Mouse (Mus musculus): ENCODE data around the gene Acbd4. TPM values are rescaled to one million over a fixed set of nuclear protein-coding genes. Genes with fewer than 3 reads are reported as not detected.

The Acbd4 gene
- polyA plus RNA-seq, 1 experiment from 2014 or later, result 13.3 TPM

DNA sequence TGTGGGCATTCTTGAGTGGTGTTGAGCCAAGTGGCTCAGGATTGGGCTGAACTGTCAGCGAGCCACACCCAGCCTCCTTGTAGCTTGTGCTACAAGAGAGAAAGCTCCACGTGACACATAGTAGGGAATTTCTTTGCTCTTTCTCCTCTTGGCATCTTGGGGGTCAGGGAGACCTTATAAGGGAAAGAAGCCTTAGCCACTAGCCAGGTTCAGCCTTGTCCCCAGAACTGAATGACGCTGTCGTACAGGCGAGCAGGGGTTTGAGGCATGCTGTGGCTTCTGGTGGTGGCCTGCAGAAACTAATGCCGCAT lies 34.5 kb upstream of the Acbd4 start:
- Histone ChIP-seq H3K36me3 (ENCODE audit: control insufficient read depth, insufficient read depth, low read length) (peaks cover 98% of the 10 kb centered on the region), H3K27ac (replicated peaks in 1 of 2; ENCODE audit: control insufficient read depth in 1 of 2, insufficient read depth in 1 of 2, low read depth in 2 of 2, low read length in 2 of 2) (peak overlapping the region in 1 of 2 experiments; percentile 61; a peak in 1 of 4 replicates), H3K9me3 (ENCODE audit: control insufficient read depth, low read length) (no peaks in the 10 kb centered on the region), H3K9ac (ENCODE audit: low read length) (no peak overlapping the region), H3K4me2 (ENCODE audit: low read length) (no peak overlapping the region), H3K27me3 (ENCODE audit: control insufficient read depth, insufficient read depth, low read length) (no peaks in the 10 kb centered on the region), H3K4me1 (ENCODE audit: control insufficient read depth in 2 of 2, insufficient read depth in 2 of 2, low read length in 2 of 2) (peaks cover 3 to 19% of the 10 kb centered on the region in 2 experiments; a peak in 3 of 4 replicates), H3K4me3 (ENCODE audit: control insufficient read depth in 1 of 2, insufficient read depth in 1 of 2, low read depth in 1 of 2, low read length in 2 of 2) (no peak overlapping the region)
- WGBS, result 87% methylated on average over 6 of the region's 6 CpGs
- no peak for ATAC-seq (ENCODE audit: insufficient number of reproducible peaks, insufficient read depth, low FRiP score, low read depth)

DNA sequence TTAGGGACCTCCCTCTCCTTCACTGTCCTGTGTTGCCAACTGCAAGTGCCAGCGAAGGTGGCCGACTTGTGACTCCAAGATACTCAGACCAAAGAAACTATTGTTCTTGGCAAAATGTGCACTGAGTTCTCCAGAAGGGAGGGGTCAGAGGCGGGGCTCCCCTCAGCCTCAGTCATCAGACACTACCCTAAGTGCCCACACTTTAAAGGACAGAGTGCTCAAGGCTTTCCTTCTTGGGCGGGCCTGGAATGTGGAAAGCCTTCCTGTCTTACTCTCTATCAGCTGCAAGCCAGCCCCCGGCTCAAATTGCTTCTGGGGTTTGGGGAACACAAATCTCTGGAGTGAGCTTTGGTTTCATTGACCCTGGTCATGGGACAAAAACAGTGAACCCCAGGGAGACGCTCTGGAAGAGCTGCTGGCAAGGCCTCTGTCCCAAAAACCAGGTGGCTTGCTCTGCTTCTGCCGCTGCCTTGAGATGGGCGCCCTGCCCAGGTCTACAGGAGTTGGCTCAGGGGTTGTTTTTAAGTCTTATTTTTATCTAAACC lies 34.0 kb upstream of the Acbd4 start:
- H3K9me3 ChIP-seq (ENCODE audit: control insufficient read depth, low read length), result no peaks in the 10 kb centered on the region
- no peaks in the 10 kb centered on the region for H3K27me3 ChIP-seq (ENCODE audit: control insufficient read depth, insufficient read depth, low read length)
- peaks cover 94% of the 10 kb centered on the region for H3K36me3 ChIP-seq (ENCODE audit: control insufficient read depth, insufficient read depth, low read length)
- WGBS, result 43% methylated on average over 8 of the region's 8 CpGs
- peak; percentile 38; the same call in 1 of the 2 replicates for ATAC-seq (ENCODE audit: insufficient number of reproducible peaks, insufficient read depth, low FRiP score, low read depth)
- peaks cover 3 to 19% of the 10 kb centered on the region in 2 experiments; a peak in 3 of 4 replicates for H3K4me1 ChIP-seq (ENCODE audit: control insufficient read depth in 2 of 2, insufficient read depth in 2 of 2, low read length in 2 of 2)
- no peak overlapping the region for H3K4me2 ChIP-seq (ENCODE audit: low read length)
- peak overlapping the region in 1 of 2 experiments; percentile 61; a peak in 1 of 4 replicates for H3K27ac ChIP-seq (replicated peaks in 1 of 2; ENCODE audit: control insufficient read depth in 1 of 2, insufficient read depth in 1 of 2, low read depth in 2 of 2, low read length in 2 of 2)
- no peak overlapping the region for H3K4me3 ChIP-seq (ENCODE audit: control insufficient read depth in 1 of 2, insufficient read depth in 1 of 2, low read depth in 1 of 2, low read length in 2 of 2)
- H3K9ac ChIP-seq (ENCODE audit: low read length), result no peak overlapping the region

DNA sequence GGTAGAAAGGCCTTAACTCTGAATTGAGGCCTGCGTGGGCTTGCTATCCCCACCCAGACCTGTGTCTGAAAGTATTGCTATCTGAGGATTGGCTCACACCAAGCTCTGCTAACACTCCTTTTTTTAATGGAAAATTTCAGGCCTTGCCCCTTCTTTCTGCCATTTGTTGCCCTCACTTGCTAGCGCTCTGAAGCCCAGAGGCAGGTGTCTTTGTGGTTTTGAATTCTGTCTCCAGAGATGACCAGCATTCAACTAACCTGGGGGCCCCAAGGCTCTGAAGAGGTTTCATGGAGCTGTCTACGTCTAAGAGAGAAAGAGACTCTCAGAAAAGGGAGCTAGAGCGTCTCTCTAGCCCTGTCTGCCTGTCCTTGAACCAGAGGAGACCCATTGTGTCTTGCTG lies 33.2 kb upstream of the Acbd4 start:
- 88% methylated on average over 4 of the region's 4 CpGs for WGBS
- peak overlapping the region; percentile 33 to 61; a peak in 3 of 4 replicates for H3K27ac ChIP-seq (replicated peaks in 1 of 2; ENCODE audit: control insufficient read depth in 1 of 2, insufficient read depth in 1 of 2, low read depth in 2 of 2, low read length in 2 of 2)

DNA sequence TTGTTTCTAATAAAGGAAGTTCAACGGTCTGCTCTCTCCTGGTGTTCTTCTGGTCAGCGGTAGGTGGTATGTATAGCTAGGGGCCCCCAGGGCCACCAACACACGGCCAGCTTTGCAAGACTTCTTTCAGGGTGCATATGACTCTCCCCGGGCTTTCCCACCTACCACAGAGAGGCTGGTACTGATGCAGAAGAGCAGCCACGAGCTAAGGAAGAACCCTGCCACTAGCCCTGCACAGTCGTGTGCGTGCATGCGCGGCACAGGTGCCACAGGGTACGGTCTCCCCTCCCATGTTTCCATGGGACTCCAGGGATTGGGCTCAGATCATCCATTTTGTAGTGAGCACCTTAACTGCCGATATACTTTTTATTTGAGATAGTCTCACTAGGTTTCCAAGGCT lies 32.6 kb upstream of the Acbd4 start:
- Histone ChIP-seq H3K27ac (replicated peaks in 1 of 2; ENCODE audit: control insufficient read depth in 1 of 2, insufficient read depth in 1 of 2, low read depth in 2 of 2, low read length in 2 of 2) (no peak overlapping the region), H3K4me1 (ENCODE audit: control insufficient read depth in 2 of 2, insufficient read depth in 2 of 2, low read length in 2 of 2) (peaks cover 3 to 23% of the 10 kb centered on the region in 2 experiments; a peak in 3 of 4 replicates), H3K4me2 (ENCODE audit: low read length) (no peak overlapping the region), H3K4me3 (ENCODE audit: control insufficient read depth in 1 of 2, insufficient read depth in 1 of 2, low read depth in 1 of 2, low read length in 2 of 2) (no peak overlapping the region), H3K36me3 (ENCODE audit: control insufficient read depth, insufficient read depth, low read length) (peaks cover 94% of the 10 kb centered on the region), H3K27me3 (ENCODE audit: control insufficient read depth, insufficient read depth, low read length) (no peaks in the 10 kb centered on the region), H3K9me3 (ENCODE audit: control insufficient read depth, low read length) (no peaks in the 10 kb centered on the region), H3K9ac (ENCODE audit: low read length) (no peak overlapping the region)
- no peak for ATAC-seq (ENCODE audit: insufficient number of reproducible peaks, insufficient read depth, low FRiP score, low read depth)
- WGBS, result 88% methylated on average over 11 of the region's 11 CpGs

More for the DNA sequence above, 33.2 kb upstream of the Acbd4 start:
- H3K4me2 ChIP-seq (ENCODE audit: low read length), result no peak overlapping the region
- ATAC-seq (ENCODE audit: insufficient number of reproducible peaks, insufficient read depth, low FRiP score, low read depth), result no peak
- H3K9ac ChIP-seq (ENCODE audit: low read length), result no peak overlapping the region
- H3K4me3 ChIP-seq (ENCODE audit: control insufficient read depth in 1 of 2, insufficient read depth in 1 of 2, low read depth in 1 of 2, low read length in 2 of 2), result no peak overlapping the region
- no peaks in the 10 kb centered on the region for H3K9me3 ChIP-seq (ENCODE audit: control insufficient read depth, low read length)
- H3K36me3 ChIP-seq (ENCODE audit: control insufficient read depth, insufficient read depth, low read length), result peaks cover 94% of the 10 kb centered on the region
- H3K4me1 ChIP-seq (ENCODE audit: control insufficient read depth in 2 of 2, insufficient read depth in 2 of 2, low read length in 2 of 2), result peaks cover 3 to 19% of the 10 kb centered on the region in 2 experiments; a peak in 3 of 4 replicates
- no peaks in the 10 kb centered on the region for H3K27me3 ChIP-seq (ENCODE audit: control insufficient read depth, insufficient read depth, low read length)

GRCm38 (mm10) chr11:103069731-103070130 lies 31.8 kb upstream of the Acbd4 start:
- no peak for ATAC-seq (ENCODE audit: insufficient number of reproducible peaks, insufficient read depth, low FRiP score, low read depth)

DNA sequence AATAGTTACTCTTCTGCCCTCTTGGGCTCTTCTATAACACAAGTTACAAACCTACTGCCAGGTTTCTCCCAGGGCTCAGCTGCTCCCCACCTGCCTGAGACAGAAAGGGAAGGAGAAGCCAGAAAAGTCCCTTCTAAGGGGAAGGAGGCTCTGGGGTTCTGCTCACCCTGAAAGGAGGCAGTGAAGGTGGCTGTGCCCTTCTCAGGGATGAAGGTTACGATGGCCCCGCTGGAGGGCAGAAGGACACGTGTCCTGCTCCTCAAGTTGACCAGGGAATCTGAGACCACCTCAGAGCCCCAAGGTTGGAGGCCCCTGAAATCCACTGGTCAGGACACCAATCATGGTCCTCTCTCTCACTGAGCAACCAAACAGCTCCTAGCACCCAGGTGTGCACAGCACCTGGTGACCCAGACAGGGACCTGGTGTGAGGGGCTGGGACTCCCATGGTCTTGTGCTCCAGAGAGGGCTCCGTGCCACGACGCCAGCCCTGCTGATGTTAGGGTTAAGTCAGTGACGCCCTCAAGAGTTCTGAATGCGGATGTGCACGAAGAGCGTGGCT lies 31.1 kb upstream of the Acbd4 start:
- 90% methylated on average over 10 of the region's 10 CpGs for WGBS
- Histone ChIP-seq H3K27ac (replicated peaks in 1 of 2; ENCODE audit: control insufficient read depth in 1 of 2, insufficient read depth in 1 of 2, low read depth in 2 of 2, low read length in 2 of 2) (no peak overlapping the region), H3K36me3 (ENCODE audit: control insufficient read depth, insufficient read depth, low read length) (peaks cover 81% of the 10 kb centered on the region), H3K4me3 (ENCODE audit: control insufficient read depth in 1 of 2, insufficient read depth in 1 of 2, low read depth in 1 of 2, low read length in 2 of 2) (no peak overlapping the region), H3K9ac (ENCODE audit: low read length) (no peak overlapping the region), H3K27me3 (ENCODE audit: control insufficient read depth, insufficient read depth, low read length) (no peaks in the 10 kb centered on the region), H3K4me1 (ENCODE audit: control insufficient read depth in 2 of 2, insufficient read depth in 2 of 2, low read length in 2 of 2) (peaks cover 15 to 36% of the 10 kb centered on the region in 2 experiments), H3K9me3 (ENCODE audit: control insufficient read depth, low read length) (no peaks in the 10 kb centered on the region), H3K4me2 (ENCODE audit: low read length) (no peak overlapping the region)
- no peak for ATAC-seq (ENCODE audit: insufficient number of reproducible peaks, insufficient read depth, low FRiP score, low read depth)

More at GRCm38 (mm10) chr11:103069731-103070130, 31.8 kb upstream of the Acbd4 start:
- Histone ChIP-seq H3K9ac (ENCODE audit: low read length) (no peak overlapping the region), H3K27ac (replicated peaks in 1 of 2; ENCODE audit: control insufficient read depth in 1 of 2, insufficient read depth in 1 of 2, low read depth in 2 of 2, low read length in 2 of 2) (no peak overlapping the region), H3K36me3 (ENCODE audit: control insufficient read depth, insufficient read depth, low read length) (peaks cover 85% of the 10 kb centered on the region), H3K4me2 (ENCODE audit: low read length) (no peak overlapping the region), H3K27me3 (ENCODE audit: control insufficient read depth, insufficient read depth, low read length) (no peaks in the 10 kb centered on the region), H3K4me3 (ENCODE audit: control insufficient read depth in 1 of 2, insufficient read depth in 1 of 2, low read depth in 1 of 2, low read length in 2 of 2) (no peak overlapping the region), H3K9me3 (ENCODE audit: control insufficient read depth, low read length) (no peaks in the 10 kb centered on the region), H3K4me1 (ENCODE audit: control insufficient read depth in 2 of 2, insufficient read depth in 2 of 2, low read length in 2 of 2) (peaks cover 11 to 30% of the 10 kb centered on the region in 2 experiments)
- WGBS, result 98% methylated on average over 2 of the region's 2 CpGs

DNA sequence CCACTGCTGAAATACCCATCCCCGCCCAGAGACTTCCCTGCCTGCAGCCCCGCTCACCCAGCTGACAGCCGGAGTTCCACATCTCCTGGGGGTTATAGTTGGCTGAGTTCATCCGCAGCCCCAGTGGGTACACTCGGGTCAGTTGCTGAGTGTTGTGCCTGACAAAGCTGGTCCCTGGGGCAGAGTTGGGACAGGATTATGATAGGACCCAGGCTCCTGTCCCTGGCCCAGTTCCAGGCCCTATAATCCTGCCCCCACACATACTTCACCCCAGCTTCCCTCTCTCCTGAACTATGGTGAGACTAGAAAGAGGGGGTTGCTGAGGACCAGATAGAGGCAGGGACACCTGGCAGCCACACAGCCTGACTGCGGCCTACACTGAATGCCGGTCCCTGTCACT lies 27.8 kb upstream of the Acbd4 start:
- H3K4me3 ChIP-seq (ENCODE audit: control insufficient read depth in 1 of 2, insufficient read depth in 1 of 2, low read depth in 1 of 2, low read length in 2 of 2), result no peak overlapping the region
- no peak overlapping the region for H3K4me2 ChIP-seq (ENCODE audit: low read length)
- peaks cover 15 to 17% of the 10 kb centered on the region in 2 experiments for H3K4me1 ChIP-seq (ENCODE audit: control insufficient read depth in 2 of 2, insufficient read depth in 2 of 2, low read length in 2 of 2)
- H3K9me3 ChIP-seq (ENCODE audit: control insufficient read depth, low read length), result no peaks in the 10 kb centered on the region
- no peak overlapping the region for H3K9ac ChIP-seq (ENCODE audit: low read length)
- peaks cover 72% of the 10 kb centered on the region for H3K36me3 ChIP-seq (ENCODE audit: control insufficient read depth, insufficient read depth, low read length)
- H3K27me3 ChIP-seq (ENCODE audit: control insufficient read depth, insufficient read depth, low read length), result no peaks in the 10 kb centered on the region
- 67% methylated on average over 7 of the region's 7 CpGs for WGBS
- H3K27ac ChIP-seq (replicated peaks in 1 of 2; ENCODE audit: control insufficient read depth in 1 of 2, insufficient read depth in 1 of 2, low read depth in 2 of 2, low read length in 2 of 2), result no peak overlapping the region
- no peak for ATAC-seq (ENCODE audit: insufficient number of reproducible peaks, insufficient read depth, low FRiP score, low read depth)

Data from heart, embryonic 14.5 days (tissue).